ENCODE assay signal across 8 mouse cellular contexts in genomic region chr10:81174617-81175344, GRCm38 (mm10). TPM values are rescaled to one million over a fixed set of nuclear protein-coding genes. Genes with fewer than 3 reads are reported as not detected.
DNase-seq lines count a peak whose midpoint lies in the region; ATAC-seq and TF ChIP-seq lines count a peak whose summit lies in the region.

No protein-coding gene starts in this region.

- peak overlapping the region; percentile 98 for H3K27ac ChIP-seq in hindbrain, embryonic 10.5 days
- H3K27ac ChIP-seq in lung, postnatal 0 days (ENCODE audit: low read length): peak overlapping the region; percentile 80; the same call in 1 of the 2 replicates
- H3K27ac ChIP-seq in thymus, adult 2 months (ENCODE audit: control insufficient read depth, insufficient read depth, low read length): peak overlapping the region; percentile 14; the same call in 1 of the 2 replicates

- TF ChIP-seq EP300 in lung, postnatal 0 days (IDR thresholded peaks at IDR 0.05): no peak

- H3K36me3 ChIP-seq in hindbrain, embryonic 10.5 days: peaks cover 28% of the 10 kb centered on the region
- peaks cover 23% of the 10 kb centered on the region for H3K36me3 ChIP-seq in lung, postnatal 0 days (ENCODE audit: insufficient read depth, low read length)
- H3K36me3 ChIP-seq in thymus, adult 2 months (ENCODE audit: control insufficient read depth, insufficient read depth, low read length): peaks cover 24% of the 10 kb centered on the region

- peaks cover 56% of the 10 kb centered on the region for H3K4me1 ChIP-seq in hindbrain, embryonic 10.5 days (replicated peaks)
- H3K4me1 ChIP-seq in lung, postnatal 0 days (ENCODE audit: insufficient read depth, low read depth, low read length): peaks cover 5% of the 10 kb centered on the region; the same call in 1 of the 2 replicates
- H3K4me1 ChIP-seq in thymus, adult 2 months (replicated peaks; ENCODE audit: control insufficient read depth, insufficient read depth, low read length): peaks cover 27% of the 10 kb centered on the region

- peak overlapping the region; percentile 100 for H3K4me3 ChIP-seq in hindbrain, embryonic 10.5 days
- H3K4me3 ChIP-seq in lung, postnatal 0 days (ENCODE audit: low read depth, low read length): 0 out of 2 replicates have a peak overlapping the region, but pooled peaks have one; percentile 4
- H3K4me3 ChIP-seq in thymus, adult 2 months (ENCODE audit: control insufficient read depth, insufficient read depth, low read length): peak overlapping the region; percentile 23

- no peak for TF ChIP-seq POLR2A in thymus, adult 2 months (IDR thresholded peaks at IDR 0.05; ENCODE audit: control insufficient read depth, extremely low read depth, insufficient read depth, low read length, poor library complexity)

- no peaks in the 10 kb centered on the region for H3K27me3 ChIP-seq in hindbrain, embryonic 10.5 days (ENCODE audit: insufficient read depth, poor library complexity, severe bottlenecking)
- no peaks in the 10 kb centered on the region for H3K27me3 ChIP-seq in lung, postnatal 0 days (replicated peaks; ENCODE audit: insufficient read depth, low read length)
- no peaks in the 10 kb centered on the region for H3K27me3 ChIP-seq in thymus, adult 2 months (ENCODE audit: control insufficient read depth, insufficient read depth, low read length)

- TF ChIP-seq CTCF in lung, postnatal 0 days (IDR thresholded peaks at IDR 0.05): peak; percentile 96
- TF ChIP-seq CTCF in thymus, adult 2 months (IDR thresholded peaks at IDR 0.05; ENCODE audit: borderline replicate concordance, control insufficient read depth, extremely low read depth, insufficient read depth, low read length, poor library complexity): peak; percentile 92

- peak; percentile 96 for DNase-seq in NIH3T3 (ENCODE audit: low read depth)
- peak; percentile 92 for DNase-seq in cerebellum, adult 9-11 months
- DNase-seq in hindbrain, embryonic 10.5 days (ENCODE audit: low spot score): peak; percentile 93
- peak; percentile 85 for DNase-seq in layer of hippocampus, adult 9-11 months
- peak; percentile 93 for DNase-seq in lung, postnatal 0 days (ENCODE audit: low spot score)
- peak; percentile 72 for DNase-seq in ovary, adult 18-20 months (ENCODE audit: low spot score)
- DNase-seq in thymus, adult 2 months: peak; percentile 93

- no peak overlapping the region for H3K9ac ChIP-seq in lung, postnatal 0 days (replicated peaks; ENCODE audit: low read depth)

- 2% methylated on average over 29 of the region's 29 CpGs for WGBS in hindbrain, embryonic 10.5 days
- 4% methylated on average over 29 of the region's 29 CpGs for WGBS in lung, postnatal 0 days
- 16% methylated on average over 29 of the region's 29 CpGs for WGBS in thymus, adult 2 months

- ATAC-seq in frontal cortex, adult (ENCODE audit: low TSS enrichment): peak; percentile 55
- peak; percentile 50 for ATAC-seq in lung, postnatal 0 days

- H3K9me3 ChIP-seq in hindbrain, embryonic 10.5 days: no peaks in the 10 kb centered on the region
- H3K9me3 ChIP-seq in lung, postnatal 0 days (ENCODE audit: low read length): no peaks in the 10 kb centered on the region

- H3K4me2 ChIP-seq in lung, postnatal 0 days (replicated peaks; ENCODE audit: low read depth, low read length): peak overlapping the region; percentile 46

RNA-seq across cellular contexts. Expression of gene Eef2, which starts 1.6 kb away (rescaled TPM):
- polyA plus RNA-seq in hindbrain, embryonic 10.5 days (2016; fragmentation: Nextera tagmentation; extraction: Ambion mirVana): 495 and 570 TPM in 2 replicates
- polyA plus RNA-seq in lung, postnatal 0 days (2015; fragmentation: Nextera tagmentation; extraction: Ambion mirVana): 509 and 537 TPM in 2 replicates
- polyA plus RNA-seq in thymus, adult 2 months (2012; rRNA removed): 2,100 and 2,369 TPM in 2 replicates

RNA-seq across cellular contexts. Expression of gene Pias4, which starts 7.1 kb away (rescaled TPM):
- 64.1 and 72.2 TPM in 2 replicates for polyA plus RNA-seq in hindbrain, embryonic 10.5 days (2016; fragmentation: Nextera tagmentation; extraction: Ambion mirVana)
- polyA plus RNA-seq in lung, postnatal 0 days (2015; fragmentation: Nextera tagmentation; extraction: Ambion mirVana): 27.9 TPM in 2 replicates
- 67.6 and 72.9 TPM in 2 replicates for polyA plus RNA-seq in thymus, adult 2 months (2012; rRNA removed)

RNA-seq across cellular contexts. Expression of gene Dapk3, which starts 8.0 kb away (rescaled TPM):
- polyA plus RNA-seq in hindbrain, embryonic 10.5 days (2016; fragmentation: Nextera tagmentation; extraction: Ambion mirVana): 58.3 and 75.6 TPM in 2 replicates
- 48.9 and 50.2 TPM in 2 replicates for polyA plus RNA-seq in lung, postnatal 0 days (2015; fragmentation: Nextera tagmentation; extraction: Ambion mirVana)
- 95.9 and 103 TPM in 2 replicates for polyA plus RNA-seq in thymus, adult 2 months (2012; rRNA removed)

RNA-seq across cellular contexts. Expression of gene 4930442H23Rik, which starts 8.9 kb away (rescaled TPM):
- polyA plus RNA-seq in hindbrain, embryonic 10.5 days (2016; fragmentation: Nextera tagmentation; extraction: Ambion mirVana): not detected in 2 replicates
- 0.16 and 0.25 TPM in 2 replicates for polyA plus RNA-seq in lung, postnatal 0 days (2015; fragmentation: Nextera tagmentation; extraction: Ambion mirVana)
- not detected in 2 replicates for polyA plus RNA-seq in thymus, adult 2 months (2012; rRNA removed)

RNA-seq across cellular contexts. Expression of gene Nmrk2, which starts 27.1 kb away (rescaled TPM):
- polyA plus RNA-seq in hindbrain, embryonic 10.5 days (2016; fragmentation: Nextera tagmentation; extraction: Ambion mirVana): not detected in 2 replicates
- 0.80 and 0.92 TPM in 2 replicates for polyA plus RNA-seq in lung, postnatal 0 days (2015; fragmentation: Nextera tagmentation; extraction: Ambion mirVana)
- polyA plus RNA-seq in thymus, adult 2 months (2012; rRNA removed): 0.12 TPM in 1 of 2 replicates, not detected in the other

Comparison
In these comparisons a context has a peak if more than half of its experiments do, and no peak if none do; other contexts are left out.
1. Peak in every context shown above with its lines: DNase-seq, ATAC-seq, H3K4me3 ChIP-seq and H3K27ac ChIP-seq.
2. H3K27ac ChIP-seq: peak in every context shown above with its lines; median percentile 98 in hindbrain, embryonic 10.5 days; 80 in lung, postnatal 0 days; 14 in thymus, adult 2 months.
3. H3K4me3 ChIP-seq: peak in every context shown above with its lines; median percentile 100 in hindbrain, embryonic 10.5 days; 23 in thymus, adult 2 months; 4 in lung, postnatal 0 days.